Mouse (Mus musculus): Measurements from ENCODE around the gene Fnip1.

- TF ChIP-seq POLR2A (IDR thresholded peaks at IDR 0.05; ENCODE audit: extremely low read depth, insufficient read depth, low read length), result no peak
- no peak for TF ChIP-seq CTCF (IDR thresholded peaks at IDR 0.05; ENCODE audit: extremely low read depth, insufficient read depth, low read length)
Observed at GRCm38 (mm10) chr11:54427695-54428352, 10.2 kb upstream of the Fnip1 start.
